Mouse (Mus musculus) liver, postnatal 0 days (tissue): ENCODE results near the gene Jmy. TPM values are rescaled to one million over a fixed set of nuclear protein-coding genes. Genes with fewer than 3 reads are reported as not detected.

Experiments
- ATAC-seq: fragments of 200-750 bp; cut with Nextera tagmentation; 2 replicates; pipeline ENCODE4 v1.8.0; 2017; ENCODE audit warnings: mild to moderate bottlenecking, moderate library complexity
- DNase-seq: peaks from one replicate; pipeline ENCODE4 v3.0.0-alpha.2; 2016
- H3K27ac ChIP-seq: fragments of 300-500 bp; sonication (generic); 2 replicates; pipeline ENCODE4 v1.5.1; 2014; ENCODE audit warnings: antibody characterized with exemption, moderate library complexity, mild to moderate bottlenecking, low read depth
- H3K27me3 ChIP-seq: fragments of 300-500 bp; sonication (generic); 2 replicates; pipeline ENCODE4 v1.6.1; 2014; ENCODE audit warnings: low read length, control low read depth, mixed read lengths; ENCODE audit not compliant: insufficient read depth
- H3K36me3 ChIP-seq: fragments of 300-500 bp; sonication (generic); replicated peaks from 2 replicates; pipeline ENCODE4 v1.6.1; 2014; ENCODE audit warnings: mild to moderate bottlenecking, control low read depth, low read length, moderate library complexity, mixed read lengths; ENCODE audit not compliant: insufficient read depth
- H3K4me1 ChIP-seq: fragments of 300-500 bp; sonication (generic); 2 replicates; pipeline ENCODE4 v1.6.1; 2014; ENCODE audit warnings: antibody characterized with exemption, mild to moderate bottlenecking, control low read depth; ENCODE audit not compliant: insufficient read depth
- H3K4me2 ChIP-seq: fragments of 300-500 bp; sonication (generic); 2 replicates; pipeline ENCODE4 v1.6.1; 2014; ENCODE audit warnings: low read depth, mild to moderate bottlenecking, low read length, moderate library complexity, mixed read lengths
- H3K4me3 ChIP-seq: fragments of 300-500 bp; sonication (generic); 2 replicates; pipeline ENCODE4 v1.5.1; 2014; ENCODE audit warnings: low read depth, low read length
- H3K9ac ChIP-seq: fragments of 300-500 bp; sonication (generic); replicated peaks from 2 replicates; pipeline ENCODE4 v1.6.1; 2014; ENCODE audit warnings: mild to moderate bottlenecking, moderate library complexity
- H3K9me3 ChIP-seq: fragments of 300-500 bp; sonication (generic); 2 replicates; pipeline ENCODE4 v1.6.1; 2016; ENCODE audit warnings: mild to moderate bottlenecking, control low read depth, low read length, mixed read lengths
- CTCF ChIP-seq: sonication (generic); IDR thresholded peaks from 2 replicates; pipeline ENCODE4 v1.5.1; 2016; ENCODE audit warnings: antibody characterized with exemption, low read depth
- EP300 ChIP-seq: IDR thresholded peaks from 2 replicates; pipeline ENCODE4 v1.6.1; 2016; ENCODE audit warnings: antibody characterized with exemption, low read depth, mild to moderate bottlenecking
- WGBS: fragments of 180-500 bp; shearing (Covaris S2); extraction: QIAGEN DNeasy Blood & Tissue Kit; methylation state at CpG from one replicate; pipeline ENCODE4 v1.1.7; 2014; ENCODE audit not compliant: insufficient replicate concordance; 5-methylcytosine and 5-hydroxymethylcytosine counted together
- polyA plus RNA-seq: library from polyadenylated mRNA; unstranded; fragments of >200 nt; fragmentation: Nextera tagmentation; extraction: Ambion mirVana; gene quantifications from 2 replicates; pipeline ENCODE4 v1.2.1, GENCODE M21; 2015

Jmy gene
- polyA plus RNA-seq: 2.7 and 2.8 TPM in 2 replicates

- no peak for TF ChIP-seq EP300
- no peak for TF ChIP-seq CTCF
- 1% methylated on average over 79 of the region's 105 CpGs for WGBS
- Histone ChIP-seq H3K27me3 (no peaks in the 10 kb centered on the region), H3K27ac (peak within 1 kb of the TSS; percentile 99), H3K9me3 (no peaks in the 10 kb centered on the region), H3K4me3 (peak within 1 kb of the TSS; percentile 87), H3K9ac (peak within 1 kb of the TSS; percentile 90), H3K4me1 (peaks cover 14% of the 10 kb centered on the region), H3K36me3 (no peaks in the 10 kb centered on the region; the same call in 1 of the 2 replicates), H3K4me2 (peak within 1 kb of the TSS; percentile 73)
- peak; percentile 90 for ATAC-seq
- DNase-seq: peak; percentile 90
Measured at GRCm38 (mm10) chr13:93499167-93499972, at the start of gene Jmy. TSS of gene Jmy (minus strand) at chr13:93499808.

- Histone ChIP-seq H3K4me1 (no peaks in the 10 kb centered on the region), H3K36me3 (no peaks in the 10 kb centered on the region), H3K4me3 (no peak overlapping the region), H3K27ac (no peak overlapping the region), H3K4me2 (no peak overlapping the region), H3K9me3 (no peaks in the 10 kb centered on the region), H3K9ac (no peak overlapping the region), H3K27me3 (no peaks in the 10 kb centered on the region)
- ATAC-seq (no peak), DNase-seq (peak; percentile 13)
- no peak for TF ChIP-seq EP300
- TF ChIP-seq CTCF: no peak
- 73% methylated on average over 5 of the region's 5 CpGs for WGBS
Measured at GRCm38 (mm10) chr13:93547641-93548040, 48.0 kb upstream of the Jmy start.

- H3K27ac ChIP-seq: no peak overlapping the region
- H3K36me3 ChIP-seq: no peaks in the 10 kb centered on the region
- DNase-seq (no peak), ATAC-seq (no peak)
- no peaks in the 10 kb centered on the region for H3K27me3 ChIP-seq
- TF ChIP-seq EP300 (no peak), CTCF (no peak)
- H3K9ac ChIP-seq: no peak overlapping the region
- no peaks in the 10 kb centered on the region for H3K4me1 ChIP-seq
- no peak overlapping the region for H3K4me3 ChIP-seq
- WGBS: 59% methylated on average over 1 of the region's 1 CpGs
- H3K4me2 ChIP-seq: no peak overlapping the region
- H3K9me3 ChIP-seq: no peaks in the 10 kb centered on the region
Measured at GRCm38 (mm10) chr13:93546011-93546410, 46.4 kb upstream of the Jmy start.

GRCm38 (mm10) chr13:93544274-93544673 lies 44.7 kb upstream of the Jmy start:
- no peak for ATAC-seq
- no peaks in the 10 kb centered on the region for H3K9me3 ChIP-seq
- no peak overlapping the region for H3K4me2 ChIP-seq

DNA sequence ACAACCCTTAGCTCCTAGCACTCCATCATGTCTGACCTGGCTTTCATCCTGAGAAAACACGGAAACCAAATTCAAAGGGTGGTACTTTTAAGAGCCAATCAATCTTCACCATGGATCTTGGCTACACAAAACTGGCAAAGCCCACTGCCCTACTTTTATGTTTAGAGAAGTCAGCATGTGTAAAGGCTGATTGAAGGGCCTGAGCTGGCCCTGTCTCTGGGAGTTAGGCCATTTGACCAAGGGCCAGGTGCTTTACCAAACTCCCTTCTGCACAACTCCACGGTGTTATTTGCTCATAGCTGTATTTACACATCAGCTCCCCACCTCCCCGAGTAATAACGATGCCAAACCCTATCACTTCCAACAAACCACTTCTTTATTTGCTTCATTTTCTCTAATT lies 39.7 kb upstream of the Jmy start:
- Histone ChIP-seq H3K4me3 (no peak overlapping the region), H3K36me3 (no peaks in the 10 kb centered on the region), H3K9me3 (no peaks in the 10 kb centered on the region), H3K4me2 (no peak overlapping the region), H3K27ac (no peak overlapping the region), H3K27me3 (no peaks in the 10 kb centered on the region), H3K9ac (no peak overlapping the region), H3K4me1 (no peaks in the 10 kb centered on the region)
- WGBS: 63% methylated on average over 4 of the region's 4 CpGs
- DNase-seq: no peak
- TF ChIP-seq CTCF (no peak), EP300 (no peak)
- ATAC-seq: no peak

More at GRCm38 (mm10) chr13:93544274-93544673, 44.7 kb upstream of the Jmy start:
- no peak for DNase-seq
- Histone ChIP-seq H3K27ac (no peak overlapping the region), H3K9ac (no peak overlapping the region), H3K27me3 (no peaks in the 10 kb centered on the region), H3K36me3 (no peaks in the 10 kb centered on the region), H3K4me1 (no peaks in the 10 kb centered on the region), H3K4me3 (no peak overlapping the region)
- TF ChIP-seq CTCF (no peak), EP300 (no peak)

DNA sequence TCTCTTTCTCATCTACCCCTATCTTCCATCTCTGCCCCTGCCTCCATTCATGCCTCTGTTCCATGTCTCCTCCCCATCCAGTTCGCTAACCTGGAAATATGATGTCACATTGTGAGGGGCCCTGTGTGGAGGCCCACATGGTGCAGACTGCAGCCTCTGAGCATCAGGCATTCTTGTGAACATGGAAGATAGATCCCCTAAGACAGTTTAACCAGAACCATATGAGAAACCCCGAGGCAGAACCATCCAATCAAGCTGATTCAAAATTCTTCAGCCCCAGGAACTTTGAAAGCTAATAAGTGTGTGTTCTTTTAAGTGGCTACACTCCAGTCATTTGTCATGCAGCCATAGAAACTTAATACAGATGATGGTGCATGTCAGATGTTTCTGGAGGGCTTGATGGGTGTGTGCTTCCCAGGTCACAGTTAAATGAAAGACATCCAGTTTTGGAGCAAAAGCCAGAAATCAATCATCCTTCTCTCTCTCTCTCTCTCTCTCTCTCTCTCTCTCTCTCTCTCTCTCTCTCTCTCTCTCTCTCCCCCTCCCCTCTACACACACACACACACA lies 19.2 kb upstream of the Jmy start:
- H3K4me2 ChIP-seq: no peak overlapping the region
- no peak overlapping the region for H3K9ac ChIP-seq
- H3K36me3 ChIP-seq: no peaks in the 10 kb centered on the region
- H3K9me3 ChIP-seq: no peaks in the 10 kb centered on the region
- no peak for DNase-seq
- no peaks in the 10 kb centered on the region for H3K27me3 ChIP-seq
- 67% methylated on average over 2 of the region's 2 CpGs for WGBS
- no peak for TF ChIP-seq CTCF
- no peak for TF ChIP-seq EP300
- no peak overlapping the region for H3K27ac ChIP-seq
- H3K4me3 ChIP-seq: no peak overlapping the region
- H3K4me1 ChIP-seq: no peaks in the 10 kb centered on the region
- no peak for ATAC-seq
